Mouse (Mus musculus): ENCODE measurements around the gene Nkrf.

The Nkrf gene

GRCm38 (mm10) chrX:36852631-36853030, 50.1 kb downstream of the Nkrf start:
- DNase-seq = peak in 1 of 2 experiments; percentile 27

GRCm38 (mm10) chrX:36847152-36847551, 55.5 kb downstream of the Nkrf start:
- DNase-seq = no peak

GRCm38 (mm10) chrX:36843346-36843990, 59.2 kb downstream of the Nkrf start:
- no peak for DNase-seq

GRCm38 (mm10) chrX:36841698-36842097, 61.0 kb downstream of the Nkrf start:
- no peak for DNase-seq

GRCm38 (mm10) chrX:36839391-36839790, 63.3 kb downstream of the Nkrf start:
- peak; percentile 68 to 73 for DNase-seq
